Mouse (Mus musculus) cerebellum, adult 11-12 months (tissue): ENCODE data around the gene Ap3d1.
A peak's percentile ranks its signal among the peaks of the same experiment; 100 is the strongest.

ENCODE experiments used
- DNase-seq: peaks from one replicate; pipeline ENCODE4 v3.0.0; 2022

The Ap3d1 gene

GRCm38 (mm10) chr10:80680260-80680696 is 61.8 kb downstream of the Ap3d1 start:
- DNase-seq, result peak; percentile 46

DNA sequence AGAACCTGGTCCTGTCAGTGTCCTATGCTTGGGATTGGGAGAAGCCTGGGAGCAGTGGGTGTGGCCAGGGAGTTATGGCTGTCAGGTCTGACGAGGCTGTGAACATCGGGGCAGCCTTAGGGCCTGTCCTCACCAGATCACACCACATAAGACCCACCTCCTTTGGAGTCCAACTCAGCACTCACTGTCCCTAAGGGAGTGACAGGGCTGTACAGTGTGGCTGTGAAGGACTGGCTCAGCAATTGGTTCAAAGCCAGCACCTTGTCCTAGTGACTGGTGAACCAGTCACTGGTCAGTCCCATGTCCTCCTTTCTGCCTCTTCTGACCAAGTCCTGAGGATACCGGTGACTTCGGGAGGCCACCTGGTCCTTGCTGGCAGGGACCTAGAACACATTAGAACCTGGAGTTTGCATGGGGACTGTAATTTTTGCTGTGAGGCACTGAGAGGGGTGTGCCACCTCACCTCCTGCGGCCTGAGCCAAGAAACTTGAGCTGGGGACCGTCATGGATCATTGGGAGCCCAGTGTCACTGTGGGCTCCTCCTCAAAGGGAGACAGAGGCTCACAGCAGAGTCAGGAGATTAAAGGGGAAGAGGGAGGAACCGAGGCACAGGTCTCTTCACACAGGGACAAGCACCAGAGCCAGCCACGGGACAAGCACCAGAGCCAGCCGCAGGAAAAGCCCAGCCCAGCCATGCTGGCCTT is 62.4 kb downstream of the Ap3d1 start:
- peak; percentile 65 for DNase-seq

- peak; percentile 49 for DNase-seq
Observed at GRCm38 (mm10) chr10:80678601-80679377, 63.3 kb downstream of the Ap3d1 start.

GRCm38 (mm10) chr10:80677942-80678436 is 64.1 kb downstream of the Ap3d1 start, which contains the start of gene Mknk2:
TSS of gene Mknk2 (minus strand) at chr10:80678112.
- peak; percentile 92 for DNase-seq

- peak; percentile 49 for DNase-seq
Observed at GRCm38 (mm10) chr10:80677128-80677875, 64.8 kb downstream of the Ap3d1 start.

DNA sequence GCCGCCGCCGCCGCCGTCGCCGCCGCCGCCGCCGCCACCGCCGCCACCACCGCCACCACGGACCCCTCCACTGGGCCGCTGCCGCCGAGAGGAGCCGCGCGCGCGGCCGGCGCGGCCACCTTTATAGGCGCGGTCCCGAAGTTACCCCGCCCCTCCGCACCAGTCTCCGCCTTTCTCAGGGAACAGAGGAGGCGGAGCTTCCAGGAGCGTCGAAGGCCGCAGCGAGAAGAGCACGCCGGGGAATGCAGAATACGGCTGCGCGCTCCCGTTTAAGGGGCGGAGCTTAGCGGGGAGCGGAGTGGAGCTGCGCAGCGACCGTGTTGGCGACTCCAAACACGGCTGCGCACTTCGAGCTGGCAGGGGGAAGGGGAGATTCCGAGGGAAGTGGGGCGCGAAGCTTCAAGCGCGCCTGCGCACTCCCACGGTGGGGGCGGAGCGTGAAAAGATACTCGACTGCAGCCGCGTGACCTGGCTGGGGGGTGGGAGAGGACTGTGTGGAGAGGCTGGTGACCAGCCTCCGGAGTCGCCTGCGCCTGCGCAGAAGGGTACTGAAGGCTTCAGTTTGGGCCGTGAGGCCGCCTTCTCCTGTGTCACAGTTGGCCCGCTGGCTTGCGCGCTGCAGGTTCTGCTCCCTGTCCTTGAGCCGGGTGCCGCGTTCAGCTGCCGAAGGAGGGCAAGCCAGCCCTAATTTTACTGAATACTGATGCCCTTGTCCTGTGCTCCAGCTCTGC is 65.7 kb downstream of the Ap3d1 start:
- peak; percentile 100 for DNase-seq

DNA sequence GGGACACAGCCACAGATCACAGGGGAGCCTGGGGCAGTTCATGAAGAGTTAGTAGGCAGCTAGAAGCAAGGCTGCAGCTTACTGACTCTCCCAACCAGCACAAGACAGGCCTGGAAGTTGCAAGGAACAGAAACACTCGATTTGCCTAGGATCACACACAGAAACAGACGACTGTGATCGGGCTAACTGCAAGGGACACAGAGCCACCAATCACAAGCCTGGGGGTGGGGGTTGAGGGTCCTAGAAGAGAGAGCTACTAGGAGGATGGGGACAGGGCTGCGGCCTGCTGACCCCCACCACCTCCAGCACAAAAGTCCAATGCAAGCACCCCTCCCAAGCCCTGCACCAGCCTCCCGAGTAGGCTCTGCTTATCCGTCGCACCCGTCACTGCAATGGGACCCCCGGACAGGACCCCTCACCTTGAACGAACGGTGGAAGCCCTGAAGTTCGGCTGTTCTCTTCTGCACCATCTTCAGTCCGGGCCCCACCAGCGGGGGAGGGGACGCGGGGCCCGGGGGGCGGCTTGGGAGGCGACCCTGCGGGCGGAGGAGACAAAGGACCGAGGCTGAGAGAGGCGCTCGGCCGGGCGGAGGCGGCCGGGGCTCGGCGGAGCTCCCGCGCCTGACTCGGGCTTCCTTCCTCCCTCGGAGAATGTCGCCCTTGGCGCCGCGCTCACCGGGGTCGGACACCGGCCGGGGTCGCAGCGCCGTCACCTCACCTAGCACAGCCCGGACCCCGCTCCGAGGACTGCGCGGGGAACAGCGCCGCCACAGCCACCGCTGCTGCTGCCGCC is 66.5 kb downstream of the Ap3d1 start:
- peak; percentile 78 for DNase-seq

DNA sequence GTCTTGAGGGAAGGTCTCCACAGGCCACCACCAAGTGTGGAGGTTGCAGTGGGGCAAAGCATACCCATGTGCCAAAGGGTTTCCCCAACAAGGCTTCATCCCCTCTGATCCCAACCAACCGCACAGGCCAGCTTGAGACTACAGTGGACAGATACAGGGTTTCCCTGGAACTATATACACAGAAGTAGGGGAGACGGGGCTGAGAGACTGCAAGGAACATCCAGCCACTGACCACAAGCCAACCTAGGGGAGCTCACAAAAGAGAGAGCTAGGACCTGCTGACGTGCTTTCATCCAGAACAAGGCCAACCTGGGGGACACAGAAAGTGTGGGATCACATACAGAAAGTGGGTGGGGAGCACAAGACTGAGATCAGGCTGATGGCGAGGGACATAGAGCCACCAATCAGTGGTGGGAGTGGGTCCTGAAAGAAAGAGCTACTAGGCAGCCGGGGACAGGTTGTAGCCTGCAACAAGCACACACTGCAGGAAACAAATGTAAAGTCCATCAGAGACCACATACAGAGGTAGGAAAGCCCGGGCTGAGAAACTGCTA is 67.1 kb downstream of the Ap3d1 start:
- DNase-seq, result peak; percentile 56

- peak; percentile 78 for DNase-seq
Observed at GRCm38 (mm10) chr10:80674161-80674711, 67.8 kb downstream of the Ap3d1 start.

GRCm38 (mm10) chr10:80673690-80674089 is 68.4 kb downstream of the Ap3d1 start:
- DNase-seq, result no peak

GRCm38 (mm10) chr10:80671936-80672690 is 70.0 kb downstream of the Ap3d1 start:
- peak; percentile 42 for DNase-seq

DNA sequence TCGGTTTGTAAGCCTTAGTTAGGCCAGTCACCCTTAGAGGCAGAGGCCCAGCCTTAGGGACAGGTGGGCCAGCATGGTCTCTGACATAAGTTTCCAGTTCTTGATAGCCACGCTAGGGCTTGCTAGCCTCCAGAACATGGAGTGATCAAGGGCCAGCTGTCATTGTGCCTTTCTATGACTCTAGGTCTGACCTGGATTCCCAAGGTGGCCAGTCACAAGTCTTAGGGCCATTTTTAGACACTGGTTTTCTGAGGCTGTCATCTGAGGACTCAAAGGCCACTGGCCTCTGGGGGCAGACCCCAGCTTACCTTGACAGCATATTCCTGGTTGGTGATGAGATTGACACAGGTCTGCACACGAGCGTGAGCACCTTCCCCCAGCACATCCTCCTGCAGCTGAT is 70.8 kb downstream of the Ap3d1 start:
- DNase-seq, result no peak

DNA sequence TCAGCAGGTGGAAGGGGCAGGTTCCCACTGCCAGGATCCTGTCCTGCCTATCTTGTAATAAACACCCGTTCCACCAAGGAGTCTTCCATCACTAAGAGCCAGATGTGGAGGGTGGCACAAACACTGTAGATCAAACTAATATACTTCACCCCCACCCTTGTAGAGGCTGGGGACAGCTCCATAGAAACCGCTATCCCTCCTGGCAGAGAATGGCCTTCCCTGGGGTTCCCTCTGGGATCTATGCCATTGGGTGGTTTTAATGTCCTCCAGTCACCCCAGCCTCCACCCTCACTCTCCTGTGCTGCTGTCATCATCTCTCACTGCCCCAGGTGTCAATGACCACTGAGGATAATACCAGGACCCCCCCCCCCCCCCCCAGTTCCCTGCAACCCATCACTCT is 71.5 kb downstream of the Ap3d1 start:
- peak; percentile 58 for DNase-seq

DNA sequence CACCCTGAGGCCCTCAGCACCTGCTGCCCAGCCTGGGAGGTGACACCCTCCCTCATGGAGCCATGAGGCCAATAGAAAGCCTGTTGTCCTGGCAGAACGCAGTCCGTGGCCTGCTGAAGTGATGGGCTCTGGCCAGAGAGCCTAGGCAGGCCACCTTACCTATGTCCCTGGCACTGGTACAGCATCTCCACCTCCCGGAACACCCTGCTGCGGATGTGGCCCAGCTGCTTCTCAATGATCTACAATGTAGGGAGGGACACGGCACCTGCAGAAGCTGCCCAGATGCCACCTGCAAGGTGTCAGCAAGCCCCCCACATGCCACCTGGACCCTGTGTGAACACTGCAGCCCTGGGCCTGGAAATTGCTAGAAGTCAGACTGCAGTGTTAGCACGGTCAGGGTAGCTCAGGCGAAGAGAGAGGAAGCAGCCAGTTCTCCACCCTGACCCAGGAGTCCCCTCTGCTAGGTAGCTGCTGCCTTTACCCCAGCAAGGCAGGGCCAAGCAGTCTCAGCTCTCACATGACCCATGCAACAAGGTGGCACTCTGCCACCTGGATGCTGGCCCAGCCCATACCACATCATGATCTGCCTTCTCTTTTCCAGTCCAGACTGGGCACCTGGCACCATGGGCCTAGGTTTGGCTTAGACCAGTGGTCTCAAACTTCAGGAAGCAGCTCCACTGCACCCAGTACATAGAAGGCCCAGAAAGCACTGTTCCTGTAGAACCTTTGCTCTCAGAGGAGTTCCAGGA is 72.2 kb downstream of the Ap3d1 start:
- peak; percentile 88 for DNase-seq

GRCm38 (mm10) chr10:80669018-80669417 is 73.0 kb downstream of the Ap3d1 start:
- DNase-seq, result no peak

GRCm38 (mm10) chr10:80668614-80669013 is 73.5 kb downstream of the Ap3d1 start:
- peak; percentile 87 for DNase-seq

GRCm38 (mm10) chr10:80666837-80667412 is 75.1 kb downstream of the Ap3d1 start:
- DNase-seq, result peak; percentile 64

- DNase-seq, result peak; percentile 36
Observed at GRCm38 (mm10) chr10:80665981-80666733, 75.9 kb downstream of the Ap3d1 start.
